ENCODE assay signal across 29 mouse cellular contexts in the genomic region with DNA sequence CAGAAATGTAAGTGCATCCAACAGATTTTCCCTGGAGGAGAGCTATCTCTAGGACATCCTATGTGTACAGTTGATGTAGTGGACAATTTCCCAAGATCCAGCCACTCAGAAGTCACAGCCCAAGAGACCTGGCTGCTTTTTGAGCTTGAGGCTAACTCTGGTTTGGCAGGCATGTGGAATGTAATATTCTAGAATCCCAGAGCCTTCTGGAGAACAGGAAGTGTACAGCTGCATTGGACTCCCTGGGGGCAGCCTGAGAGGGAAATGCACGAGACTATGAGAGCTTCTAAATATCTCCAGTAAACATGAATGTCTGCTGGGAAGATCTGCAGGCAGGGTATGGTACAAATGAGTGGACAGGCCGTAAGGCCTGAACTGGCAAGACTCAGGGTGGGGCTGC. TPM values are rescaled to one million over a fixed set of nuclear protein-coding genes. Genes with fewer than 3 reads are reported as not detected.
A peak's percentile ranks its signal among the peaks of the same experiment; 100 is the strongest.
DNase-seq lines count a peak whose midpoint lies in the region; ATAC-seq and TF ChIP-seq lines count a peak whose summit lies in the region.
"Had no signal": no experiment of that assay in that cellular context is flagged by ENCODE, and none has a peak within 500 bp of the region (broad histone marks: within the 10 kb centered on the region; RNA-seq: fewer than 3 reads in every experiment).

No protein-coding gene starts in this region.

- no peak overlapping the region for H3K27ac ChIP-seq in heart, embryonic 11.5 days (ENCODE audit: low read depth, low read length)
- no peak overlapping the region for H3K27ac ChIP-seq in kidney, embryonic 16.5 days (ENCODE audit: low read length)
- no peak overlapping the region for H3K27ac ChIP-seq in stomach, postnatal 0 days (replicated peaks)
- H3K27ac ChIP-seq: embryonic facial prominence, embryonic 15.5 days; forebrain, embryonic 10.5 days; heart, embryonic 13.5 days; left cerebral cortex, adult 2 months; liver, embryonic 13.5 days; midbrain, embryonic 12.5 days; neural tube, embryonic 15.5 days; stomach, embryonic 15.5 days had no signal

- WGBS in heart, embryonic 11.5 days (ENCODE audit: insufficient replicate concordance): 71% methylated on average over 2 of the region's 2 CpGs
- 56% methylated on average over 2 of the region's 2 CpGs for WGBS in kidney, embryonic 16.5 days
- whole genome bisulfite sequencing in stomach, postnatal 0 days: 60% methylated on average over 2 of the region's 2 CpGs

- TF ChIP-seq EP300 in stomach, postnatal 0 days (optimal IDR thresholded peaks at IDR 0.05): no peak

- peak; percentile 62 for DNase-seq in heart, adult 8-10 months (ENCODE audit: low spot score)
- peak; percentile 20 to 40 for DNase-seq in kidney, postnatal 4 days
- DNase-seq in gastrocnemius, postnatal 14 days: peak; percentile 48
- DNase-seq in stomach, postnatal 0 days (ENCODE audit: low spot score): no peak
- DNase-seq in thymus, postnatal 0 days (ENCODE audit: low spot score): no peak
- DNase-seq in adrenal gland, postnatal 25 days: no peak
- DNase-seq: adrenal gland, postnatal 10 days; B cell, adult 2 months; cerebellum, adult 9-11 months; liver, embryonic 13.5 days; lung, adult 2 months; thymus, adult 18-20 months; thymus, postnatal 4 days had no signal

- no peak overlapping the region for H3K4me3 ChIP-seq in heart, embryonic 11.5 days (ENCODE audit: low read depth, low read length)
- H3K4me3 ChIP-seq in kidney, embryonic 16.5 days (ENCODE audit: low read length): no peak overlapping the region
- H3K4me3 ChIP-seq in stomach, postnatal 0 days (ENCODE audit: low read depth, low read length): no peak overlapping the region
- H3K4me3 ChIP-seq: embryonic facial prominence, embryonic 15.5 days; forebrain, embryonic 10.5 days; heart, embryonic 13.5 days; left cerebral cortex, adult 2 months; liver, embryonic 13.5 days; midbrain, embryonic 12.5 days; neural tube, embryonic 15.5 days; stomach, embryonic 15.5 days had no signal

- H3K27me3 ChIP-seq in heart, embryonic 11.5 days (ENCODE audit: control insufficient read depth, insufficient read depth, low read length): no peaks in the 10 kb centered on the region
- no peaks in the 10 kb centered on the region for H3K27me3 ChIP-seq in kidney, embryonic 16.5 days (ENCODE audit: insufficient read depth, low read length)
- no peaks in the 10 kb centered on the region for H3K27me3 ChIP-seq in stomach, postnatal 0 days (ENCODE audit: control insufficient read depth, insufficient read depth, low read length)
- H3K27me3 ChIP-seq: CH12.LX; embryonic facial prominence, embryonic 15.5 days; heart, embryonic 13.5 days; midbrain, embryonic 12.5 days; neural tube, embryonic 15.5 days; stomach, embryonic 15.5 days had no signal

- TF ChIP-seq CTCF in stomach, postnatal 0 days (IDR thresholded peaks at IDR 0.05; ENCODE audit: low read depth): no peak

- no peaks in the 10 kb centered on the region for H3K9me3 ChIP-seq in heart, embryonic 11.5 days (replicated peaks; ENCODE audit: control insufficient read depth, low read length)
- no peaks in the 10 kb centered on the region for H3K9me3 ChIP-seq in kidney, embryonic 16.5 days (ENCODE audit: low read length)
- no peaks in the 10 kb centered on the region for H3K9me3 ChIP-seq in stomach, postnatal 0 days (ENCODE audit: control insufficient read depth, low read length)
- H3K9me3 ChIP-seq: embryonic facial prominence, embryonic 15.5 days; forebrain, embryonic 10.5 days; G1E; heart, embryonic 13.5 days; liver, embryonic 13.5 days; midbrain, embryonic 12.5 days; neural tube, embryonic 15.5 days; stomach, embryonic 15.5 days had no signal

- no peak for ATAC-seq in heart, embryonic 11.5 days (replicated peaks; ENCODE audit: insufficient number of reproducible peaks, low FRiP score, low TSS enrichment)
- ATAC-seq in kidney, embryonic 16.5 days (ENCODE audit: low FRiP score, low TSS enrichment): no peak
- ATAC-seq in stomach, postnatal 0 days (ENCODE audit: low FRiP score, low TSS enrichment): no peak
- ATAC-seq: forebrain, embryonic 16.5 days; intestine, postnatal 0 days had no signal

- no peaks in the 10 kb centered on the region for H3K36me3 ChIP-seq in heart, embryonic 11.5 days (ENCODE audit: control insufficient read depth, insufficient read depth, low read length)
- H3K36me3 ChIP-seq in kidney, embryonic 16.5 days (ENCODE audit: insufficient read depth, low read length): no peaks in the 10 kb centered on the region
- H3K36me3 ChIP-seq in stomach, postnatal 0 days (ENCODE audit: control insufficient read depth, insufficient read depth, low read length): no peaks in the 10 kb centered on the region
- H3K36me3 ChIP-seq: embryonic facial prominence, embryonic 15.5 days; forebrain, embryonic 10.5 days; G1E; heart, embryonic 13.5 days; liver, embryonic 13.5 days; midbrain, embryonic 12.5 days; neural tube, embryonic 15.5 days; stomach, embryonic 15.5 days had no signal

- intact Hi-C loops in gastrocnemius, postnatal 14 days (cut with DNase I; ENCODE audit: low total_unique reads): no loop called here

- no peak overlapping the region for H3K9ac ChIP-seq in heart, embryonic 11.5 days (ENCODE audit: low read depth, low read length)
- no peak overlapping the region for H3K9ac ChIP-seq in kidney, embryonic 16.5 days (replicated peaks; ENCODE audit: low read length)
- H3K9ac ChIP-seq in stomach, postnatal 0 days (ENCODE audit: low read length): no peak overlapping the region
- H3K9ac ChIP-seq: embryonic facial prominence, embryonic 15.5 days; heart, embryonic 13.5 days; liver, embryonic 13.5 days; midbrain, embryonic 12.5 days; neural tube, embryonic 15.5 days; stomach, embryonic 15.5 days had no signal

- no peaks in the 10 kb centered on the region for H3K4me1 ChIP-seq in heart, embryonic 11.5 days (ENCODE audit: control insufficient read depth, insufficient read depth, low read length)
- H3K4me1 ChIP-seq in kidney, embryonic 16.5 days (ENCODE audit: insufficient read depth, low read length): no peaks in the 10 kb centered on the region
- no peaks in the 10 kb centered on the region for H3K4me1 ChIP-seq in stomach, postnatal 0 days (replicated peaks; ENCODE audit: control insufficient read depth, insufficient read depth)
- H3K4me1 ChIP-seq: embryonic facial prominence, embryonic 15.5 days; forebrain, embryonic 10.5 days; heart, embryonic 13.5 days; liver, embryonic 13.5 days; midbrain, embryonic 12.5 days; neural tube, embryonic 15.5 days; stomach, embryonic 15.5 days had no signal

- H3K4me2 ChIP-seq in heart, embryonic 11.5 days: no peak overlapping the region
- no peak overlapping the region for H3K4me2 ChIP-seq in kidney, embryonic 16.5 days (replicated peaks; ENCODE audit: low read depth, low read length)
- H3K4me2 ChIP-seq in stomach, postnatal 0 days (replicated peaks; ENCODE audit: low read depth): no peak overlapping the region
- H3K4me2 ChIP-seq: embryonic facial prominence, embryonic 15.5 days; heart, embryonic 13.5 days; liver, embryonic 13.5 days; midbrain, embryonic 12.5 days; neural tube, embryonic 15.5 days; stomach, embryonic 15.5 days had no signal

RNA-seq across cellular contexts. Expression of gene Samd13, which starts 14.3 kb away (rescaled TPM):
- total RNA-seq in heart, adult 8-10 months (2022): 1 to 10 TPM; 2.4 to 3.9 (median 3.2) TPM
- polyA plus RNA-seq in heart, embryonic 11.5 days (2014; fragmentation: Nextera tagmentation; extraction: Ambion mirVana): 1.2 and 1.7 TPM in 2 replicates
- polyA plus RNA-seq in kidney, embryonic 16.5 days (2015; fragmentation: Nextera tagmentation; extraction: Ambion mirVana): 0.31 and 1.1 TPM in 2 replicates
- total RNA-seq in gastrocnemius, postnatal 14 days (2021): 1 to 10 TPM in 1 of 2 experiments, under 1 TPM in 1; 0.57 to 1.7 TPM
- polyA plus RNA-seq in stomach, postnatal 0 days (2015; fragmentation: Nextera tagmentation; extraction: Ambion mirVana): 0.45 and 0.64 TPM in 2 replicates
- 0.57 and 0.71 TPM in 2 replicates for polyA plus RNA-seq in thymus, postnatal 0 days (2015; fragmentation: Nextera tagmentation; extraction: Ambion mirVana)
- 0.82 TPM in 1 of 2 replicates, not detected in the other for total RNA-seq in adrenal gland, postnatal 25 days (2021)
- total RNA-seq: CH12.LX had no signal

RNA-seq across cellular contexts. Expression of gene 4930503B20Rik, which starts 20.0 kb away (rescaled TPM):
- under 1 TPM in 1 of 4 experiments, not detected in 3; 0.16 TPM for total RNA-seq in heart, adult 8-10 months (2022)
- not detected in 2 replicates for polyA plus RNA-seq in heart, embryonic 11.5 days (2014; fragmentation: Nextera tagmentation; extraction: Ambion mirVana)
- 0.14 TPM in 1 of 2 replicates, not detected in the other for polyA plus RNA-seq in kidney, embryonic 16.5 days (2015; fragmentation: Nextera tagmentation; extraction: Ambion mirVana)
- not detected for total RNA-seq in gastrocnemius, postnatal 14 days (2021)
- not detected in 2 replicates for polyA plus RNA-seq in stomach, postnatal 0 days (2015; fragmentation: Nextera tagmentation; extraction: Ambion mirVana)
- polyA plus RNA-seq in thymus, postnatal 0 days (2015; fragmentation: Nextera tagmentation; extraction: Ambion mirVana): not detected in 2 replicates
- 0.33 TPM in 1 of 2 replicates, not detected in the other for total RNA-seq in adrenal gland, postnatal 25 days (2021)
- total RNA-seq: adrenal gland, postnatal 10 days; CH12.LX; layer of hippocampus, postnatal 10 days; left cerebral cortex, adult 2 months; left cerebral cortex, postnatal 36 days had no signal
- polyA plus RNA-seq: forebrain, embryonic 10.5 days; forebrain, embryonic 16.5 days; G1E; heart, embryonic 13.5 days; hindbrain, embryonic 11.5 days; intestine, postnatal 0 days; liver, embryonic 13.5 days; lung, adult 2 months; midbrain, embryonic 12.5 days; neural tube, embryonic 15.5 days; stomach, embryonic 15.5 days had no signal

RNA-seq across cellular contexts. Expression of gene Dnase2b, which starts 55.7 kb away (rescaled TPM):
- not detected for total RNA-seq in heart, adult 8-10 months (2022)
- not detected in 2 replicates for polyA plus RNA-seq in heart, embryonic 11.5 days (2014; fragmentation: Nextera tagmentation; extraction: Ambion mirVana)
- polyA plus RNA-seq in kidney, embryonic 16.5 days (2015; fragmentation: Nextera tagmentation; extraction: Ambion mirVana): not detected in 2 replicates
- not detected for total RNA-seq in gastrocnemius, postnatal 14 days (2021)
- polyA plus RNA-seq in stomach, postnatal 0 days (2015; fragmentation: Nextera tagmentation; extraction: Ambion mirVana): not detected in 2 replicates
- 0.07 TPM in 1 of 2 replicates, not detected in the other for polyA plus RNA-seq in thymus, postnatal 0 days (2015; fragmentation: Nextera tagmentation; extraction: Ambion mirVana)
- 0.33 TPM in 1 of 2 replicates, not detected in the other for total RNA-seq in adrenal gland, postnatal 25 days (2021)
- total RNA-seq: CH12.LX; layer of hippocampus, postnatal 10 days; left cerebral cortex, adult 2 months; left cerebral cortex, postnatal 36 days had no signal
- polyA plus RNA-seq: forebrain, embryonic 10.5 days; forebrain, embryonic 16.5 days; G1E; heart, embryonic 13.5 days; hindbrain, embryonic 11.5 days; intestine, postnatal 0 days; midbrain, embryonic 12.5 days; neural tube, embryonic 15.5 days had no signal

Comparison
In these comparisons a context has a peak if more than half of its experiments do, and no peak if none do; other contexts are left out.
1. DNase-seq: peak in heart, adult 8-10 months (single experiment), kidney, postnatal 4 days (2 of 2) and gastrocnemius, postnatal 14 days (single experiment); none in stomach, postnatal 0 days (single experiment), thymus, postnatal 0 days (single experiment) and adrenal gland, postnatal 25 days (single experiment).